Mouse (Mus musculus) olfactory bulb, adult 2 months (tissue): Measurements from ENCODE around the gene Mypn.

Experiments used
- CTCF ChIP-seq: fragments of 200-500 bp; IDR thresholded peaks from 2 replicates; pipeline ENCODE4 v1.5.1; 2012; ENCODE audit warnings: low read depth, mild to moderate bottlenecking, low read length, moderate library complexity; ENCODE audit not compliant: insufficient read depth
- POLR2A ChIP-seq: fragments of 200-500 bp; IDR thresholded peaks from 2 replicates; pipeline ENCODE4 v1.6.1; 2012; ENCODE audit warnings: mild to moderate bottlenecking, low read depth, low read length, moderate library complexity; ENCODE audit not compliant: insufficient read depth

DNA sequence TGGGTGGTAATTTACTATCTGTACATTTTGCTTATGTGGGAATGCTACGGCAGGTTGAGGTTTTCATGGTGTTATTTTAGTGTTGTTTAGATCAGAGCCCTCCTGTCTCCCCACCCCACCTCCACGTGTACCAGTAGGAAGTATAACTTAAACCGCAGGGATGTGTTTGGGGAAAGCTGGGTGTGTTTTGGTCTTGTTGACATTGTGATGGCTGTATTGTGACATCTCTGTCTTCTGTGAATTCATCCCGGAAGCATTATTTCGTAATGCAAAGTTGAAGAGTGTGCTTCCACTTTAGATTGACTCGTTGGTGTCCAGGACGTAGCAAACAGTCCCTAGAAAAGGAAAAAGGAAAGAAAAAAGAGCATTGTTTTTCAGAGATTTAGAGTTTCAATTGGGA lies 43.7 kb upstream of the Mypn start:
- TF ChIP-seq POLR2A (no peak), CTCF (no peak)
